Mouse (Mus musculus) kidney, postnatal 0 days (tissue): ENCODE measurements around the gene Col23a1. TPM values are rescaled to one million over a fixed set of nuclear protein-coding genes. Genes with fewer than 3 reads are reported as not detected.

Source experiments
- ATAC-seq: fragments of 200-750 bp; cut with Nextera tagmentation; replicated peaks from 2 replicates; pipeline ENCODE4 v1.8.0; 2017; ENCODE audit warnings: low read depth, moderate number of reproducible peaks, moderate TSS enrichment, moderate library complexity; ENCODE audit not compliant: low FRiP score
- DNase-seq: peaks from one replicate; pipeline ENCODE4 v3.0.0-alpha.2; 2016; ENCODE audit warnings: low spot score
- H3K27ac ChIP-seq: fragments of 300-500 bp; sonication (generic); 2 replicates; pipeline ENCODE4 v1.5.1; 2014; ENCODE audit warnings: mild to moderate bottlenecking
- H3K27me3 ChIP-seq: fragments of 300-500 bp; sonication (generic); 2 replicates; pipeline ENCODE4 v1.6.1; 2014; ENCODE audit warnings: low read length, mixed read lengths; ENCODE audit not compliant: insufficient read depth
- H3K36me3 ChIP-seq: fragments of 300-500 bp; sonication (generic); 2 replicates; pipeline ENCODE4 v1.6.1; 2014; ENCODE audit warnings: low read length, mixed read lengths; ENCODE audit not compliant: insufficient read depth
- H3K4me1 ChIP-seq: fragments of 300-500 bp; sonication (generic); replicated peaks from 2 replicates; pipeline ENCODE4 v1.6.1; 2014; ENCODE audit warnings: antibody characterized with exemption, low read length, mixed read lengths; ENCODE audit not compliant: insufficient read depth
- H3K4me2 ChIP-seq: fragments of 300-500 bp; sonication (generic); 2 replicates; pipeline ENCODE4 v1.6.1; 2014; ENCODE audit warnings: mild to moderate bottlenecking, low read length, moderate library complexity, mixed read lengths
- H3K4me3 ChIP-seq: fragments of 300-500 bp; sonication (generic); replicated peaks from 2 replicates; pipeline ENCODE4 v1.5.1; 2014; ENCODE audit warnings: low read depth, low read length
- H3K9ac ChIP-seq: fragments of 300-500 bp; sonication (generic); 2 replicates; pipeline ENCODE4 v1.6.1; 2014; ENCODE audit warnings: low read depth, low read length
- H3K9me3 ChIP-seq: fragments of 300-500 bp; sonication (generic); replicated peaks from 2 replicates; pipeline ENCODE4 v1.6.1; 2016; ENCODE audit warnings: low read length, inconsistent platforms, mixed read lengths
- CTCF ChIP-seq: IDR thresholded peaks from 2 replicates; pipeline ENCODE4 v1.5.1; 2016; ENCODE audit warnings: antibody characterized with exemption, low read depth, mild to moderate bottlenecking, moderate library complexity
- WGBS: fragments of 180-500 bp; shearing (Covaris S2); extraction: QIAGEN DNeasy Blood & Tissue Kit; methylation state at CpG from one replicate; pipeline ENCODE4 v1.1.7; 2014; 5-methylcytosine and 5-hydroxymethylcytosine counted together
- polyA plus RNA-seq: library from polyadenylated mRNA; unstranded; fragments of >200 nt; fragmentation: Nextera tagmentation; extraction: Ambion mirVana; gene quantifications from 2 replicates; pipeline ENCODE4 v1.2.1, GENCODE M21; 2015

The Col23a1 gene
- polyA plus RNA-seq, 1 experiment from 2014 or later = 6.8 TPM

DNA sequence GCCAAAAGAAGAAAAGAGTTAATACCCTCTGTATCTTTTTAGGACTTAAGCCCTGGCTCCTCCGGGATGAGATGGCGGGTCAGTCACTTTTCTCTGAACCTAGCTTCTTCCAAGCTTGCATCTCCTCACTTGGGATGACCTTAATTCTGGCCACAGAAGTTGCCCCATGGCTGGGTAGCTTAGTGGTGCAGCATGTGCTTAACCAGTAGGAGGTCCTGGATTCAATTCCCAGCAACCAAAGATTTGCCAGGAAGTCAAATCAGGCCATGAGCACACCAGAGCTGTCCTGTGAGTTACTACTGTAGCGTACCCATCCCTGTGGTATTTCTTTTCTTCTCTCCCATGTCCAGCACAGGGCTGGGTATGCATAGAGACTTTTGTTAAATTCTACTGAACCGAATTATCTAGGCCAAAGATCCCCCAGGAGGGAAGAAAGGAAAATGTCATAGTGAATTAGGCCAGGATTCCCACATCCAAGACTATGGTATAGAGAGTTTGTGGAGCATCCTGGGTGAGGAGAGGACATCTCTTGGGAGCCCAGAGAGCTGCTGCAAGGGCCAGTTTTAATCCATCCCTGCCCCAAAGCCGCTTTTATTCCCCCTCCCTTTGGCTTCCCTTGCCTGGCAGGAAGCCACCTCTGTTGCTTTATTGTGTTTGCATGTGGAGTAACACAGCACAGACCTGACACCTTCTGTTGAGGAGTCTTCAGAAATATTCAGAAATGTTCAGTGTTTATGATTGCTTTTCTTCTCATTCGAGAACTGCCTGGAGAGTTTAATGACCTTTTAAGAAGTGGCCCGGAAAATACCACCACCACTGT is 26.5 kb downstream of the Col23a1 start:
- Histone ChIP-seq H3K9me3 (no peaks in the 10 kb centered on the region), H3K27me3 (no peaks in the 10 kb centered on the region), H3K27ac (no peak overlapping the region), H3K9ac (no peak overlapping the region), H3K4me1 (no peaks in the 10 kb centered on the region), H3K4me3 (no peak overlapping the region), H3K4me2 (no peak overlapping the region), H3K36me3 (no peaks in the 10 kb centered on the region)
- ATAC-seq = no peak
- TF ChIP-seq CTCF = no peak
- no peak for DNase-seq
- WGBS = 71% methylated on average over 7 of the region's 7 CpGs

DNA sequence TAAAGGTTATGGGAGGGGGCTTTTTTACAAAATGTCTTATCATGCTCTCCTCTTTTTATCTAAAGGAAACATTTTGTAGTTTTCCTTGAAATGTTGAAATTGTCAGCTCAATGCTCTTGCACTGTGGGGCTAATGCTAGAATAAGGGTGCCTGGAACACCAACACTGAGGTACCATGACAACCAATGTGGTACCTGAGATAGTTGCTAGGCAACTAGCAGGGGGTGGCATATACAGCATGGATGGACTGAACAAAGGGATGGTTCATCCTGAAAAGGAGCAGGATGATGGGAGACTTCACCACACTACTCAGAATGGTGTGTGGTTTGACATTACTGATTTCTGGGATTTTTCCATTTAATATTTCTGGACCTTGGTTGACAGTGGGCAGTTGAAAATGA is 30.9 kb downstream of the Col23a1 start:
- DNase-seq (no peak), ATAC-seq (no peak)
- Histone ChIP-seq H3K27ac (no peak overlapping the region), H3K36me3 (no peaks in the 10 kb centered on the region), H3K27me3 (no peaks in the 10 kb centered on the region), H3K9me3 (no peaks in the 10 kb centered on the region), H3K9ac (no peak overlapping the region), H3K4me2 (no peak overlapping the region), H3K4me1 (no peaks in the 10 kb centered on the region), H3K4me3 (no peak overlapping the region)
- no peak for TF ChIP-seq CTCF

DNA sequence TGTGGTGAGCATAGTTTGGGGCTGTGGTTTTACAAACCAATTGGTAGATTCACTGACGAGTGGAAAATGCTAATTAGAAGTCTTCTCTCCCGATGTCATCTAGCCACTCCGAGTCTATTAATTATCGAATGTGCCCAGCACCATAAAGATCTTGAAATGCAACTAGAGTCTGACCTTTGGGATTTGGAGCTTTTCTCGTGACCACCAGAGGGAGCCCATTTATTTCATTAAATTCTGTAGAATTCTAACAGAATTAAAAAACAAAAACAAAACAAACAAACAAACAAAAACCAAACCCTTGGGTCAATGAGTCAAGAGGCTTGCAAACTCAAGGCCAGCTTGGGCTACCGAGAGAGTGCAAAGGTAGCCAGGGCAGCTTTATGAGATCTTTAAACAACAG is 37.2 kb downstream of the Col23a1 start:
- Histone ChIP-seq H3K36me3 (no peaks in the 10 kb centered on the region), H3K27ac (no peak overlapping the region), H3K4me3 (no peak overlapping the region), H3K9me3 (no peaks in the 10 kb centered on the region), H3K27me3 (no peaks in the 10 kb centered on the region), H3K4me2 (no peak overlapping the region), H3K9ac (no peak overlapping the region), H3K4me1 (no peaks in the 10 kb centered on the region)
- 55% methylated on average over 6 of the region's 6 CpGs for WGBS
- ATAC-seq (no peak), DNase-seq (peak; percentile 40)
- peak; percentile 68 for TF ChIP-seq CTCF

- Histone ChIP-seq H3K9me3 (no peaks in the 10 kb centered on the region), H3K4me2 (no peak overlapping the region), H3K4me1 (no peaks in the 10 kb centered on the region), H3K4me3 (no peak overlapping the region), H3K36me3 (no peaks in the 10 kb centered on the region), H3K9ac (no peak overlapping the region), H3K27me3 (no peaks in the 10 kb centered on the region), H3K27ac (no peak overlapping the region)
- TF ChIP-seq CTCF = no peak
- DNase-seq (no peak), ATAC-seq (no peak)
- 66% methylated on average over 12 of the region's 12 CpGs for WGBS
Observed at GRCm38 (mm10) chr11:51328387-51328942, 38.7 kb downstream of the Col23a1 start.

DNA sequence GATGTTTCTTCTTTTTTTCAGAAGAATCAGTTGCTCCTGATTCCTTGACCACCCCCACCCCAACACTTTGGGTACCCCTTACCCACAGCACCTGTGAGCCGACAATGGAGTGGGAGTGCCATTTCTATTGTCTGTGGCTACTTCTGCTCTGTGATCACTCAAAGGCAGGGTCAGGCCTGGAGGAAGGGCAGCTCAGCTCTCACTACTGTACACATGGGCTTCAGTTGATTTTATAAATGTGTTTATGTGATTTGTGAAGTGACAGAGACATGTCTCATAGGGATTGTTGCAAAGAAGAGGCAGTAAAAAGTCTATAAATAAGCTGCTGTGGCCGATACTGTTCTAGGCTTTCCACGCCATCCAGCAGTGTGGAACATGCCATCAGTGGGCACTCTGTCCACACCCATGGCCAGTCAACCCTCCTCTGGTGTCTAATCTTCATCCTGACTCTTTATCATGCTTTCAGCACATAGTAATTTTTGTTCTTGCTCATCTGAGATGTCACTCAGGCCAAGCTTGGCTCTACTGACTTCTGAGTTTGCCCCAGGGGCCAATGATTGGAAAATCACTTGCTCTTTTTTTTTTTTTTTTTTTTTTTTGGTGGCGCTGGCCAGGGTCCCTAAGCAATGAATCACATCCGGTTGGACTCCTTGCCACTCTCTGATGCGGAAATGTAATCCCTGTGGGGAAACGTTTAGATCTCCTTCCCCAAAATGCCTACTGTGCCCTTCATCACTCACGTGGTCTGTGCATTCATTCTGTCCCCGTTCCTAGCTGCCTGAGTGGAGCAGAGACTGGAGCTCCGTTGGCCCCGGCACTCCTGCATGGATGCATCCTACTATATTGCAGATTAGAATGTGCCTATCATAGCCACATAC is 40.4 kb downstream of the Col23a1 start:
- H3K4me2 ChIP-seq = no peak overlapping the region
- no peak for ATAC-seq
- no peak overlapping the region for H3K27ac ChIP-seq
- no peaks in the 10 kb centered on the region for H3K9me3 ChIP-seq
- DNase-seq = no peak
- no peak for TF ChIP-seq CTCF
- WGBS = 62% methylated on average over 11 of the region's 11 CpGs
- no peaks in the 10 kb centered on the region for H3K36me3 ChIP-seq
- H3K9ac ChIP-seq = no peak overlapping the region
- H3K4me1 ChIP-seq = no peaks in the 10 kb centered on the region
- no peaks in the 10 kb centered on the region for H3K27me3 ChIP-seq
- no peak overlapping the region for H3K4me3 ChIP-seq

DNA sequence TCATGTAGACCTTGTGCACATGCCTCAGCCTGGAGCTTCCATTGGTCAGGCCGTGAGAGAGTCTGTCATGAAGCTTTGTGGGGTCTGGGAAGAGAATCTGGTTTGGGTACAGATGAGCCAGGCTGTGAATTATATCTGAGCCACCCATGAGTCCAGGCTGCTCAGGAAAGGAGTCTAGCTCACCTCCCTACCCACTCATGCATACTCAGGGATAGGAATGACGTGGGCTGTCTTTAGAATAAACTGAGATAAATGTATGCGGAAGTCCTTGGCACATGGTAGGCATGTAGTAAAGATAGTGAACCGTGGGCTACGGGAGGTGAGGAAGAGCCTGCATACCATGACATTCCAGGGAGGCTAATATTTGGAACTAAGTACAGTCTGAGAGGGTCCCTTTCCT is 44.3 kb downstream of the Col23a1 start:
- H3K9ac ChIP-seq = no peak overlapping the region
- H3K4me1 ChIP-seq = 0 out of 2 replicates have a peak, but pooled peaks cover 3% of the 10 kb centered on the region
- no peaks in the 10 kb centered on the region for H3K27me3 ChIP-seq
- DNase-seq (no peak), ATAC-seq (no peak)
- no peak overlapping the region for H3K27ac ChIP-seq
- no peak overlapping the region for H3K4me2 ChIP-seq
- no peak overlapping the region for H3K4me3 ChIP-seq
- H3K9me3 ChIP-seq = no peaks in the 10 kb centered on the region
- no peaks in the 10 kb centered on the region for H3K36me3 ChIP-seq
- 54% methylated on average over 5 of the region's 5 CpGs for WGBS
- no peak for TF ChIP-seq CTCF
